22 mouse cellular contexts compared by ENCODE assay signal in the genomic region with DNA sequence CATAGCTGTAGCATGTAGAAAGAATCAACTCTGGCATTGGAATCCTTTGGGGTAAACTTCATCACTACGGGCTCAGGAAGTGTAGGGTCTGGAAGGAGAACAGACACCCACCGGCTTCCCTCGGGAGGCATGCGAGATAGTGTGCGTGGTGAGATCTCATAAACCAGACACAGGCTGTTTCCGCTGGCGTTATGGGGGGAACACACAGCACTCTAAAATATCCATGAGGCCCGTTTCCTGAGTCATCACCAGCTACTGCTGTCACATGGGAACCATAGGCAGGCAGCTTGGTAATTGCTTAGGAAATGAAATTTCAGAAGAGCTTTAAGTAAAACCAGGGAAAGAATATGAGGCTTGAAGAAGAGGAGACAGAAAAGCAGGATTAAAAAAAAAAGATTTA. TPM values are rescaled to one million over a fixed set of nuclear protein-coding genes. Genes with fewer than 3 reads are reported as not detected.
DNase-seq lines count a peak whose midpoint lies in the region; ATAC-seq lines count a peak whose summit lies in the region.
"Had no signal": no experiment of that assay in that cellular context is flagged by ENCODE, and none has a peak within 500 bp of the region (broad histone marks: within the 10 kb centered on the region; RNA-seq: fewer than 3 reads in every experiment).

No protein-coding gene starts in this region.

- no peak overlapping the region for H3K9ac ChIP-seq in forebrain, embryonic 14.5 days (ENCODE audit: low read length)
- H3K9ac ChIP-seq: forebrain, embryonic 15.5 days; hindbrain, embryonic 12.5 days; intestine, embryonic 15.5 days; stomach, embryonic 15.5 days had no signal

- H3K9me3 ChIP-seq in forebrain, embryonic 14.5 days (replicated peaks; ENCODE audit: control insufficient read depth, low read length) = no peaks in the 10 kb centered on the region
- H3K9me3 ChIP-seq: forebrain, embryonic 15.5 days; hindbrain, embryonic 12.5 days; intestine, embryonic 15.5 days; midbrain, embryonic 10.5 days; stomach, embryonic 15.5 days had no signal

- H3K27me3 ChIP-seq in forebrain, embryonic 14.5 days (replicated peaks; ENCODE audit: control insufficient read depth, insufficient read depth, low read length) = no peaks in the 10 kb centered on the region
- H3K27me3 ChIP-seq: forebrain, embryonic 15.5 days; hindbrain, embryonic 12.5 days; intestine, embryonic 15.5 days; stomach, embryonic 15.5 days had no signal

- peaks cover 2% of the 10 kb centered on the region; the same call in 1 of the 2 replicates for H3K4me1 ChIP-seq in forebrain, embryonic 14.5 days (ENCODE audit: control insufficient read depth, insufficient read depth, low read length)
- H3K4me1 ChIP-seq: hindbrain, embryonic 12.5 days; intestine, embryonic 15.5 days; midbrain, embryonic 10.5 days; stomach, embryonic 15.5 days had no signal

- H3K27ac ChIP-seq in forebrain, embryonic 14.5 days (ENCODE audit: low read depth, low read length) = no peak overlapping the region
- H3K27ac ChIP-seq: forebrain, embryonic 15.5 days; heart, adult 2 months; hindbrain, embryonic 12.5 days; intestine, embryonic 15.5 days; midbrain, embryonic 10.5 days; stomach, embryonic 15.5 days had no signal

- H3K36me3 ChIP-seq in forebrain, embryonic 14.5 days (ENCODE audit: control insufficient read depth, insufficient read depth, low read length) = no peaks in the 10 kb centered on the region
- H3K36me3 ChIP-seq: forebrain, embryonic 15.5 days; hindbrain, embryonic 12.5 days; intestine, embryonic 15.5 days; stomach, embryonic 15.5 days had no signal

- intact Hi-C loops in left cerebral cortex, postnatal 14 days (cut with DNase I) = no loop called here

- H3K4me3 ChIP-seq in forebrain, embryonic 14.5 days (ENCODE audit: low read depth, low read length) = no peak overlapping the region
- H3K4me3 ChIP-seq: erythroblast, embryonic 14.5 days; forebrain, embryonic 15.5 days; heart, adult 2 months; hindbrain, embryonic 12.5 days; intestine, embryonic 15.5 days; midbrain, embryonic 10.5 days; stomach, embryonic 15.5 days had no signal

- ATAC-seq in frontal cortex, adult (ENCODE audit: low TSS enrichment) = peak; percentile 75
- no peak for ATAC-seq in forebrain, embryonic 14.5 days
- ATAC-seq: forebrain, embryonic 15.5 days; intestine, embryonic 15.5 days had no signal

- no peak for DNase-seq in frontal cortex, postnatal 25 days (ENCODE audit: low spot score in 2 of 2)
- peak; percentile 26 to 48 for DNase-seq in left cerebral cortex, postnatal 14 days (ENCODE audit: low spot score in 2 of 2)
- no peak for DNase-seq in left cerebral cortex, adult 11 months (ENCODE audit: low spot score)
- DNase-seq in brain, adult 2 months (ENCODE audit: low read depth, low spot score) = peak; percentile 77
- peak; percentile 38 to 39 for DNase-seq in right cerebral cortex, adult 2 months (ENCODE audit: low spot score in 2 of 2)
- DNase-seq in T-cell, adult 2 months (ENCODE audit: low spot score) = no peak
- DNase-seq in forebrain, embryonic 14.5 days (ENCODE audit: low spot score) = no peak
- DNase-seq: adrenal gland, postnatal 10 days; cerebellum, adult 8-10 months; gastrocnemius, postnatal 14 days; heart, adult 2 months; kidney, postnatal 4 days; lung, adult 18-20 months; thymus, postnatal 14 days had no signal

- WGBS in forebrain, embryonic 14.5 days = 92% methylated on average over 8 of the region's 8 CpGs

- H3K4me2 ChIP-seq in forebrain, embryonic 14.5 days (ENCODE audit: low read length) = no peak overlapping the region
- H3K4me2 ChIP-seq: forebrain, embryonic 15.5 days; hindbrain, embryonic 12.5 days; intestine, embryonic 15.5 days; stomach, embryonic 15.5 days had no signal

RNA-seq across cellular contexts. Expression of gene F2rl2, which starts 4.5 kb away (rescaled TPM):
- under 1 TPM; 0.30 to 0.35 TPM for total RNA-seq in left cerebral cortex, postnatal 14 days (2021)
- polyA plus RNA-seq in forebrain, embryonic 14.5 days (2014; fragmentation: Nextera tagmentation; extraction: Ambion mirVana) = 0.27 and 0.51 TPM in 2 replicates
- total RNA-seq: gastrocnemius, postnatal 14 days; MEL had no signal
- polyA plus RNA-seq: erythroblast, embryonic 14.5 days had no signal

Comparison
In these comparisons a context has a peak if more than half of its experiments do, and no peak if none do; other contexts are left out.
1. DNase-seq: peak in left cerebral cortex, postnatal 14 days (2 of 2), brain, adult 2 months (single experiment) and right cerebral cortex, adult 2 months (2 of 2); none in frontal cortex, postnatal 25 days (0 of 2), left cerebral cortex, adult 11 months (single experiment), T-cell, adult 2 months (single experiment) and forebrain, embryonic 14.5 days (single experiment).